Mouse (Mus musculus) ES-E14 (cell line): ENCODE results near the gene 6430571L13Rik.

Source experiments
- CHD2 ChIP-seq: IDR thresholded peaks from 2 replicates; pipeline ENCODE4 v1.6.1; 2014; ENCODE audit warnings: mild to moderate bottlenecking, low read depth, low read length, inconsistent platforms
- HCFC1 ChIP-seq: IDR thresholded peaks from 2 replicates; pipeline ENCODE4 v1.6.1; 2012; ENCODE audit warnings: low read length, inconsistent platforms, borderline replicate concordance; ENCODE audit not compliant: insufficient read depth
- MAFK ChIP-seq: IDR thresholded peaks from 2 replicates; pipeline ENCODE4 v1.6.1; 2014; ENCODE audit warnings: mild to moderate bottlenecking, low read depth, low read length, inconsistent platforms; ENCODE audit not compliant: insufficient read depth
- ZC3H11A ChIP-seq: IDR thresholded peaks from 2 replicates; pipeline ENCODE4 v1.6.1; 2012; ENCODE audit warnings: low read depth, mild to moderate bottlenecking, inconsistent platforms, low read length, borderline replicate concordance

DNA sequence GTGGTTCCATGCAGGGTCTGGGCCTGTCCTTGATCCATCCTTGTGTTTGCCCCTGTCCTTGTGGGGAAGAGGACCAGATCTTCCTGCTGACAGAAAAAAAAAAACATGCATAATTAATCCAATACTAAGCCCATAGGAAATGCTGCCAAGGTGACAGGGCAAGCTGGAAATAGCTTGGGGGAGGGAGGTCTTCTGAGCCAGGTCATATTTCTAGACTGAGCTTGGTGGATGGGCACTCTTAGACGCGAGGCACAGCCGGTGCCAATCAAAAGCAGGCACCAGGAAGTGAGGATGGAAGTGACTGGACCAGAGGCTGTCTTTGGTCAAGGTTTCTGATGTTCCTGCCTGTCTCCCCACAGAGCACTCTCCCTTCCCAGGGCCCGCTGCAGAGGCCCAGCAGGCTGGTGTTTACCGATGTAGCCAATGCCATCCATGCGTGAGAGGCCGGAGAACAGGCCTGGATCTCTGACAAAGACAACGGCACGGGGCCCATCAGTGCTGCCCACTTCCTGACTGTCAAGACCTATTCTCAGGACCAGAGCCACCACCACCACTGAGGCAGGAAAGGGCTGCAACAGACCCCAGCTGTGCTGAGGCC, 7.3 kb downstream of the 6430571L13Rik start:
- no peak for TF ChIP-seq ZC3H11A
- TF ChIP-seq MAFK, result no peak
- no peak for TF ChIP-seq CHD2
- TF ChIP-seq HCFC1, result no peak
